Mouse (Mus musculus) heart, postnatal 25 days (tissue): ENCODE data around the gene Slc6a9. TPM values are rescaled to one million over a fixed set of nuclear protein-coding genes. Genes with fewer than 3 reads are reported as not detected.

ENCODE experiments used
- total RNA-seq, 2 experiments: library from RNA; stranded (reverse); gene quantifications; 2 replicates each; pipeline ENCODE4 v1.2.3; 2021

The Slc6a9 gene
- total RNA-seq, 2 experiments from 2014 or later = 2.6 to 2.7 TPM

Other genes with a start within 250 kb of the Slc6a9 start
- 10 to 100 TPM; 18.3 to 19.0 TPM for gene Dmap1, start 152.2 kb upstream of the Slc6a9 start, total RNA-seq
- gene Gm12845, start 110.1 kb upstream of the Slc6a9 start, total RNA-seq = not detected
- not detected for gene Klf17, start 68.9 kb upstream of the Slc6a9 start, total RNA-seq
- under 1 TPM; 0.13 to 0.39 TPM for gene Ccdc24, start 38.1 kb downstream of the Slc6a9 start, total RNA-seq
- gene B4galt2, start 49.0 kb downstream of the Slc6a9 start, total RNA-seq = 1 to 10 TPM; 4.5 to 5.2 TPM
- gene Atp6v0b, start 52.8 kb downstream of the Slc6a9 start, total RNA-seq = 100 to 1,000 TPM; 111 to 127 TPM
- gene Dph2, start 57.5 kb downstream of the Slc6a9 start, total RNA-seq = 1 to 10 TPM; 3.2 to 4.4 TPM
- 10 to 100 TPM; 76.0 to 77.1 TPM for gene Ipo13, start 80.5 kb downstream of the Slc6a9 start, total RNA-seq
- under 1 TPM; 0.11 to 0.21 TPM for gene Artn, start 95.3 kb downstream of the Slc6a9 start, total RNA-seq